Mouse (Mus musculus) spleen, adult 10 weeks (tissue): Measurements from ENCODE around the gene Rassf9. TPM values are rescaled to one million over a fixed set of nuclear protein-coding genes. Genes with fewer than 3 reads are reported as not detected.

Experiments
- polyA plus RNA-seq: library from polyadenylated mRNA; stranded (reverse); fragments of 350-450 nt; fragmentation: Illumina TruSeq; extraction: RNeasy Lipid Tissue Mini Kit (QIAGEN cat#74804); gene quantifications from one replicate; pipeline ENCODE4 v1.2.3, GENCODE M21; 2015; ENCODE audit warnings: low replicate concordance; ENCODE audit not compliant: insufficient read depth

Rassf9 gene
- polyA plus RNA-seq = 0.32 TPM

DNA sequence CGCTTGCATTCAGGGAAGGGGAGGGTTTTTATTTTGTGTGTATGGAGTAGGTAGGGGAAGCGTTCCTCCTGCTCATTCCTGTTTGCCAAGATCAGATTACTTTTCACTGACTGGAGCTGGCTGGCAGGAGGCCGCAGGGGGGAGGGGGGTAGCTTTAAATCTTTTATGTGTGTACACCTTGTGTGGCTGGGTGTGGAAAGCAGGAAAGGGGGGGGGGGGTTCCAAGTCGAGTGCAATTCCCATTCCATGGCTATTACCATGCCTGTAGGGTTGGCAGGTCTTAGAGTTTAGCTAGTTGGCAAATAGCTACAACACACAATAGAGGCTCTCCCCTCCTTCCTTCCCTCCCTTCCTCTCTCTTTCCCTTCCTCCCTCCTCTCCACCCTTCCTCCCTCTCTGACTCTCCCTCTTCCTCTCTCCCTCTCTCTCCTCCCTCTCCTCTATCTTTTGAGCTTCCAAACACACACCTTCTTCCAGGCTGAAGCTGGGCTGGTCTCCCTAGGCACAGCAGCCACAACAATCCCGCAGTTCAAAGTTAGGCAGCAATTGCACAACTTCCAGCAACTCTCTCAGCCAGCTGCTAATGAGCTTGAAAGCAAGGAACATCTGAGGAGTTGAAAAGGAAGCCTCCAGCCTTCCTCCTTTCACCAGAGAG lies at the start of gene Rassf9:
Rassf9 (plus strand) TSS at position 416 of the 655 bp plus-strand sequence.

DNA sequence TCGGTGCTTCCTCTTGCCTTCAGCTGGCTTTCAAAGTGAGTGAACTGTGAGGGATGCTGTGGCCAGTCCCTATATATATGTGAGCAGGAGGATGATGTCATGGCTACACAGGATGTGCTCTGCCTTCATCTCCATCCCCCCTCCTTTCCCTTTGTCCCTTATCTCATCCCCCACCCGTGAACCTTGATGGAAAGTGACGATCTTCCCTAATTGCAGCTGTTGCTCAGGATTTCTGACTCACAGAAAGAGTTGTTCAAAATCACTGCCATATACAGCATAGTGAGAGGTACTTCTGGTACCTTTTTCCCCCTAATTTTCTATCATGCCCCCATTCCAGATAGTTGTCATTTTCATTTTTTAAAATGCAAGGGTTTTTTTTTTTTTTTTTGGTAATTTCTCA lies 21.6 kb upstream of the Rassf9 start, which contains the start of gene Nts:
Nts (minus strand) TSS at position 101 of the 400 bp plus-strand sequence.

Other genes with a start within 250 kb of the Rassf9 start
- 1.7 TPM for gene Nts, start 21.7 kb upstream of the Rassf9 start, polyA plus RNA-seq